Mouse (Mus musculus): ENCODE measurements around the gene Zfp651.

The Zfp651 gene

DNA sequence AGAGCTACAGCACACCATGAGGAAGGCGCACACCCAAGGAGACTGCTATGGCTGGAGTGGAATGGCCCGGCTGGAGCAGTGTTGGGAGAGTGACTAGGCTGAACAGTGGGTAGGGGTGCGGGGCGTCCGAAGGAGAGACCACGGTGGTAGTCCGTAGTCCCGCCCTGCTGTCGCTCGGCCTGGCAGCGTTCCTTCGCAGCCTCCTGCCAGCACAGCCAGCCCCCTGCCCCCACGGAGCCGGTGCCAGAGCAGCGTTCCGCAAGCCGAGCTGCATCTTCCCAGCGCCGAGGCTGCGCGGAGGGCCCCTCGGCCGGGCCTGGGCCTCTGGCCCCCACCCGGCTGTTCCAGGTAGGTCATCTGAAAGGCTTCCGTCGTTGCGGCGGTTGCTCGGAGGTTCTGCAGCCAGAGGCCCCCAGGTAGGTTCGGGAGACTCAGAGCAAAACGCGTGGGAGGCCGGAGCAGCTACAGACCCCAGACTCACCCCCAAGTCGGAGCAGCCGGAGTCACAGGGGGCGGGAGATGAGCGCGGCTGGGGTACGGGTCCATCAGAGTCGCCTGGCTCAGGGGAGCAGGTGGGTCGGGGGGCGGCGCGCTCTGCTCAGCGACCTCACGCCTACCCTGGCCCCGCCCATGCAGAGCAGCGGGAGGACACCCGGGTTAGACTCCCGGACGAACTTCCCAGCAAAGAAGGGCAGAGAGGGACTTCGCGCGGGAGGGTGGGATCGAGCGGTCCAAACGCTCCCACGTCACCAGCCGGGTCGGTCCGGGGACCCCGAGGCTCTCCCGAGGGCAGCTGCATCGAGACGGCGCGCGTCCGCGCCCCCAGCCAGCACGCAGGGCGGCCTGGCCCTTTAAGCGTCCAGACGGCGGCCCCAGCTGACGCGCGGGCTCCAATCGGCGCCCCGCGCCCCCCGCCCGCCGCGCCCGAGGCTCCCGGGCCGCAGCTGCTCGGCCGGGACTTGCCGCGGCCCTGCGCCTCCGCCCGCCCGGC is at the start of gene Zfp651:
Gene Zfp651 (plus strand): TSS at position 240 of the 991 bp plus-strand sequence.
- DNase-seq (ENCODE audit: low spot score): peak; percentile 76

DNA sequence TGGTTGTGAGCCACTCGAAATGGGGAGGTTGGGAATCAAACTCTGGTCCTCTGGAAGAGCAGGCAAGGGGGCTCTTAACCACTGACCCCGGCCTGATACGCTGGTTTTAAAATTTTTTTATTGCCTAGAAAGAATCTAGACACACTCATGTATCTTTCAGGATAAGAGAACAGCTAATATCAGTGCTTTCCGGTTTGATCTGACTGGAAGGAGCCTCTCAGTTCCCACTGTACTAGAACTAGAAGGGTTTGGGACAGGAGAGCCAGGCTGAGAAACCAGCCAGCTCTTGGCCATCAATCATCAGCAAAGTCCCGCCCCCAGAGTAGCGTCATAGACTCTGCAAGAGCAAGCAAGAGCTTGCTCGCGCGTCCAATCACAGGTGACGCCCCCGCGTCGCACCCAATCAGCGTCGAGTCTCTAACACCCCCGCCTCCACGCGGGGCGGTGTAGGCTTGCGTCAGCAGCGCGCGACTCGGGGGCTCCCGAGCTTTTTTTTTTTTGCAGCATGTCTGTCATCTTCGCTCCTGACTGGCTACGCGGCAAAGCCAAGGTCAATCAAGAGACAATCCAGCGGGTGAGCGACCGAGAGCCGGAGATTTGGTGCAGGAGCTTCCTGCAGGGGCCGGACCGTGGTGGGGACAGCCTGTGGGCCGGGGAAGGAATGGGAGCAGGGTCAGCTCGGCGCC is 49.1 kb upstream of the Zfp651 start, which contains the start of gene Ss18l2:
Gene Ss18l2 (plus strand): TSS at position 432 of the 686 bp plus-strand sequence.
- peak; percentile 94 for DNase-seq (ENCODE audit: low spot score)

DNA sequence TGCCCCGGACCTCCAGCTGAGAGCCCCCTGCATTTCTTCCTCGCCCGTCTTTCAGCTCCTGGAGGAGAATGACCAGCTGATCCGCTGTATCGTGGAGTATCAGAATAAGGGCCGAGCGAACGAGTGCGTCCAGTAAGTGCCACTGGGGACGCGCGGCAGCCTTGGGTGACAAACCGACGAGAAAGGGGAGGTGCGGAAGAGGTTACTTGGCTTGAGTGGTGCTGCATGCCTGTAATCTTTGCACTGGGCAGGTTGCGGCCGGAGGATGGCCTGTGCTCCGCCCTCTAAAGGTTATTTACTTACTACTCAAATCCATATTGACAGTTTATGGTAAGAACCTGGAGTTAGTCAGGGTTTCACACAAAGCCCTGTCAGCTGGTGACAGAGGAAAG is 48.5 kb upstream of the Zfp651 start:
- no peak for DNase-seq (ENCODE audit: low spot score)

DNA sequence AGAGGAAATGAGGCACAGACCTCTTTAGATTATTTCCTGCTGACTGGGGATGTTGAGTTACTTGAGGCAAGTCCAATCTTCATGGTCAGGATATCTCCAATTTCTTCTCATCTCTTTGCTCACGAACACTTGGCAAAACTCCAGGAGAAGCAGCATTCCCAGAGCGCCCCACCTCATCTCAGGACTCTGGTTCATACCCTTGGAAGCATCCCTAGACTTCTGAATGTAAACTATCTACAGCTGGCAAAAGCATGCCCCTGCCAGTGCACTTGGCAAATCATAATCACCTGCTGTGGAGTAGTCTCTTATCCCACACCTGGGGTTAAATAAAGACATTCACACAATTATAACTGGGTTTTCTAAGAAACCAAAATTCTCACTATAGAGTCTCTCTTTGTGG is 42.1 kb upstream of the Zfp651 start:
- no peak for DNase-seq (ENCODE audit: low spot score)

DNA sequence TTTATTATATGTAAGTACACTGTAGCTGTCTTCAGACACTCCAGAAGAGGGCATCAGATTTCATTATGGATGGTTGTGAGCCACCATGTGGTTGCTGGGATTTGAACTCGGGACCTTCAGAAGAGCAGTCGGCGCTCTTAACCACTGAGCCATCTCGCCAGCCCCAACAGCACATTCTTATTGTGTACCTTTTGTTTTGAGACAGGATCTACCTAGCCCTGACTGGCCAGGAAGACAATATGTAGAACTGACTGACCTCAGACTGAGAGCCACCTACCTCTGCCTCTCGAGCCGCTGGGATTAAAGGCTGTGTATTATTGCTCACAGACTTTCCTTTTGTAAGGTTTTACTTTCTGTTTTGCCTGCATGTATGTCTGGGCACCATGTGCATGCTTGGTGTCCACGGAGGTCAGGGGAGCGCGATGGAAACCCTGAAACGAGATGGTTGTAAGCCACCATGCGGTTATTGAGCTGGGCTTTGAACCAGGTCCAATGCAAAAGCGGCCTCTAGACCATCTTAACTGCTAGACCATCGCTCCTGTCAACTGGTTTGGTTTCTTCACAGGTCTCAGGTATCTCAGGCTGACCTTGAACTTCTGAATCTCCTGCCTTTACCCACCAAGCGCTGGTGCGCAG is 40.9 kb upstream of the Zfp651 start:
- DNase-seq (ENCODE audit: low spot score): peak; percentile 14

DNA sequence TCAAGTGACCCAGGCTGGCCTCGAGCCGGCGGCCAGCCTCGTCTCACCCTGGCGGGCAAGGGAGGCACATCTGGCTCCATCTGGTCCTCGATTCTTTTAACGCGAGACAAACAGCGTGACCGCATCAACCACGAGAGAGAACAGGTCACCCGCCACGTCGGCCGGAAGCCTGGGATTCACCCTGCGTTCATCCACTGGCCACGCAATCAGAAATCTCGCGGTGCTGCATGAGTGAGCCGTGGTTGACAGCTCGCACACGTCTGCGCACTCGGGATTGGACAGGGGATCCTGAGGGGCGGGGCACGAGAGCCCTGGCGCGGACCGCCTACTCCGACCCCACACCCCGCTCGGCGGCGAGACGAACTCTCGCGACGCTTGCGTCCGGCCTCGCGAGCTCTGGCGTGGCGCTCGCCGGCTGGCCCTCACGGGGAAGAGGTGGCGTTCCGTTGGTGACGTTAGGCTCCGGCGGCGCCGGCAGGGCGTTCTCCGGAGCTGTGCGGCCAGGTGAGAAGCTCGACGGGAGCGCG is 40.3 kb upstream of the Zfp651 start, which contains the start of gene Nktr:
Gene Nktr (plus strand): TSS at position 378 of the 527 bp plus-strand sequence.
- DNase-seq (ENCODE audit: low spot score): peak; percentile 98

DNA sequence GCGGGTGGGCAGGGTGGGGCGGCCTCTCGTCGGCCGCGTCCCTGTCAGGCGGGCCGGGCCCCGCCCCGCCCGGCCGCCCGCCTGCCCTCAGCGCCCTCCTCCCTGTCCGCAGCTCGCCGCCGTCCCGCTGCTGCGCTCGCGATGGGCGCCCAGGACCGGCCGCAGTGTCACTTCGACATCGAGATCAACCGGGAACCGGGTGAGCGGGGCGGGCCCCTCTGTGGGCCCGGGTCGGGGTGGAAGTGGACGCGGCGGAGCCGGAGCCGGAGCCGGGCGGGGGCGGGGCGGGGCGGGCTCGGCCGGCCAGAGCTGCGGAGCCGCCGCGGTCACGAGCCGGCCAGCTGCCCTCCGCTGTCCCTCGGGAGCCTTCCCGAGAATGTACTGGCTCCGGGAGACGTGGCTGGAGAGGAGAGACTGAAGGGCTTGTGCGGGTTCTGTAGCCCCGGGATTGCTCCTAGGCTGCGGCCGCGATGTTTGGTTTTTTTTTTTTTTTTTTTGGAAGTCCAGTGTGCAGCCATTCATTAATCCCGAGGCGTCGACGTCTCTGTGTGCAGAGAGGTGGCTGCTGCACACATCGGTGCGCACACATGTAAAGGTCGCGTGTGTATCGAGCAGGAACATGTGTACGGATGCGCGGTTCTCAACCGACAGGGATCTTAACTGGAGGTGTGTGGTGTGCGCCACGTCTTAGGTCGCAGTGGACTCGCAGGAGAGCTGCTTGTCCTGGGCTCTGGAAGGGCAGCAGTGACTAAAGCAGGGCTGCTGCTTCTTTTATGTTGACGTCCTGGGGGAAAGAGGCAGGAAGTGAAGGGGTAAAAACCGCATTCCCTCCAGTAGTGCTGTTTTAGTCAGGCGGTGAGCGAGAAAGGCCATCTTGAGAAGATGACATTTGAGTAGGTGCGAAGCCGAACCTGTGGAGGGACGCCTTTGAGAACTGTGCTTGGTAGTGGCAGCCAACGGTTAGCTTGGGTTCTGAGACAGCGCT is 39.5 kb upstream of the Zfp651 start:
- DNase-seq (ENCODE audit: low spot score): peak; percentile 17

DNA sequence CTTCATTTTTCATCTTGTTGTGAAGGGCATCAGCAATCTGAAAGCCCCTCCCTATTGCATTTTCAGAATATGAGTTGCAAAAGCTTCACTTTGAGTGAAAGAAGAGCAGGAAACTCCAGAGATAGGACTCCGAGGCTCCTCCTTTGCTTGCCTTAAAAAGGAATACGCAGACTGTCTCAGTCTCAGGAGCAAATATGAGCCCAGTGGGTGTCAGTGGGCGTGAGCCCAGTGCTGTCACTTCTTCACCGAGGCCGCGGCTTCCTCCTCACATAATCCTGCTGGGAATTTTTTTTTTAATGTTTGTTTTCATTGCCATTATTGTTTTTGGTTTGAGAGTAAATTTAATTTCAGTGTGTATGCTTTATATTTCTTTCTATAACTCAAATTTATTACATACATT is 18.6 kb upstream of the Zfp651 start:
- no peak for DNase-seq (ENCODE audit: low spot score)

DNA sequence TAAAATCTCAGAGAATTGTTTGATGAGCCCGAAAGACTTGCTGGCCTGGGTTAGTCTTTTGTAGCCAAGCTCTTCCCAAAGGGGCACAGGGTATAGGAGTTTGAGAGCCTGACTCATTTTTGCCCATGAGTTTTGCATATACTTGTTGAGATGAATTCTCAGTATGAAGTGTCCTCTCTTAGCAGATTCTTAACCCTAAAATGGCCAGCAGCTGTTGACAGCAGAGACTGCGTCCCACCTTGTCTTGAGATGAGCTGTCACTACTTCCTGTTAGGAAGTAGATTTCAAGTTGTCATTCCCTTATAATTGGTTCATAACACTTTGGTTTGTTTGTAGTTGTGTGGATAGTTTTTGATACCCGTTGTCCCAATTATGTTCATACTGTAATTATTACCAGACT is 18.0 kb upstream of the Zfp651 start:
- no peak for DNase-seq (ENCODE audit: low spot score)

DNA sequence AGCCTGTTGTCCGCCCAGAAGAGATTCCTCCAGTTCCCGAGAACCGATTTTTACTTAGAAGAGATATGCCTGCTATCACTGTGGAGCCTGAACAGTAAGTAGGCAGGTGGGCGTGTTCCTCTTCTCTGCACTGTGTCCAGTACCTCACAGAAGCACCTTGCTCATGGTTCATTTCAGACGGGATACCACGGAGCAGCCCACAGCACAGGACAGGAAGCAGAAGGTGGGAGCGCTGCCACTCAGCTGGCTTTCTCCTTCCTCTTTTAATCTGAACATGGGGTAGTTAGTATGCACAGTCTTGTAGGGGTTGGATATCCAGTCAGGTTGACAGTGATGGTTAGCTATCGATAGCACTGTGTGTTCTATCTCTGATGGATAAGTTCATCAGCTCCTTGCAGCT is 15.1 kb upstream of the Zfp651 start:
- DNase-seq (ENCODE audit: low spot score): no peak

DNA sequence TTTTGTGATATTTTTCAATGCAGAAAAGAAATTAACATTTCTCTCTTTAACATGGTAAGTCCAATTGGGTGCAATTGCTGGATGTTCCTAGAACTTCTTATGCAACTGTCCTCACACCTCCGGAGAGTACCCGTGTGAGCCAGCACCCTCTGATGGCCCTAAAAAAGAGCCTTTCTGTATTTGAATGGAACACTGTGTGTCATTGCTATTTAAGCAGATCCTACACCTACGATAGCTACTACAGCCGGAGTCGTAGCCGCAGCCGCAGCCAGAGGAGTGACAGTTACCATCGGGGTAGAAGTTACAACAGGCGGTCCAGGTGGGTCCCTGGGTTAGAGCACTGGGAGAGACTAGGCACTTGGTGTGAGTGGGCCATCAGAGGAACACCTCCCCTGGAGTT is 6.4 kb upstream of the Zfp651 start:
- DNase-seq (ENCODE audit: low spot score): no peak

DNA sequence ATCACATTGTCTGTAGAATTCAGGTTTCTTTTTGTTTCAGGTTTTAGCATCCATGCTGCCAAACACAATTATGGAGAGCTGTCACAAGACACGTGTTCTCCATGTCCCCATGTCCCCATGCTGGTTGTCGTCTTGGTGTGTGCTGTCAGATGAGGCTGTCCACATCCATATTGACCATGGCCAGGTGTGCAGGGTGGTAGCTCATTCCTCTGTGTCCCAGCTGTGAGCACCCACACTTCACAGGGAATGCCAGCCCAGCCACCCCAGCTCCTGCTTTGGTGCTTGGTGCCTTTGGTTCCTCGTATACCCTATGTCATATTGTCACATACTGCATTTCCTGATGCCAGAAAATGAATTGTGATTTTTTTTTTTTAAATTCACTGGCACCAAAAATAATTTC is 4.5 kb upstream of the Zfp651 start:
- no peak for DNase-seq (ENCODE audit: low spot score)

DNA sequence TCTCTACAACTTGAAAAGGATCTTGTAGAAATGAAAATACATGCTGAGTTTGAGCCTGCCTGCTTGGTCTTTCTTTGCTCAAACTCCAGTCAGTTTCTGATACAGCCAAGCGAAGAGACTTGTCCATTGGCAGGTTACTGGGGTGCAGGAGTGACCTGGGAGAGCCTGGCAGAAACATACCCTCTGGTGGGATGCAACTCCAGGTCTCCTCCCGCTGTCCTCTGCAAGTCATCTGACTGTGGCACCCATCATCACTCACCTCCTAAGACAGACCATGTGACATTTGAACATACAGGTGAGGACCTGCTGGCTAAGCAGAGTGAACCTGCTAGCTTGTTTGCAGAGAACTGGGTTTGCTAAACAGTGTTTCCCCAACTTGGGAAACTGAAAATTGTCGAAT is 2.3 kb upstream of the Zfp651 start:
- DNase-seq (ENCODE audit: low spot score): no peak

DNA sequence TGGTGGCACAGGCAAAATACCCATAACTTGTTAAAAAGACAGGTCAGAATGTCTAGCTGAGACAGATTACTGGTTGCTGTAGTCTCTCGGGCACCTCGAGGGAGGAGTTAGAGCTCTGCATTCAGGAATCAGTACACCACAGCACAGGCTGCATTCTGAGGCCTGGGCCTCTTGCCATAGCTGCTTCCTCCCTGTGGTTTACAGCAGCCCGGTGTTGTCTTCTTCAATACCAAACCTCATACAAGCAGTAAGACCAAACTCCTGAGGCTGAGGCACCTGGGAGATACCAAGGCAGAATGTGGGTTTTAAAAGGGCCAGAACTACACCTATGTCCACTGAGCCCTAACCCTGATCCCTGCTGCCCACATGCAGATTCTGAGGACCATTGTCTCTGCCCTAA is 1.7 kb upstream of the Zfp651 start:
- peak; percentile 18 for DNase-seq (ENCODE audit: low spot score)

DNA sequence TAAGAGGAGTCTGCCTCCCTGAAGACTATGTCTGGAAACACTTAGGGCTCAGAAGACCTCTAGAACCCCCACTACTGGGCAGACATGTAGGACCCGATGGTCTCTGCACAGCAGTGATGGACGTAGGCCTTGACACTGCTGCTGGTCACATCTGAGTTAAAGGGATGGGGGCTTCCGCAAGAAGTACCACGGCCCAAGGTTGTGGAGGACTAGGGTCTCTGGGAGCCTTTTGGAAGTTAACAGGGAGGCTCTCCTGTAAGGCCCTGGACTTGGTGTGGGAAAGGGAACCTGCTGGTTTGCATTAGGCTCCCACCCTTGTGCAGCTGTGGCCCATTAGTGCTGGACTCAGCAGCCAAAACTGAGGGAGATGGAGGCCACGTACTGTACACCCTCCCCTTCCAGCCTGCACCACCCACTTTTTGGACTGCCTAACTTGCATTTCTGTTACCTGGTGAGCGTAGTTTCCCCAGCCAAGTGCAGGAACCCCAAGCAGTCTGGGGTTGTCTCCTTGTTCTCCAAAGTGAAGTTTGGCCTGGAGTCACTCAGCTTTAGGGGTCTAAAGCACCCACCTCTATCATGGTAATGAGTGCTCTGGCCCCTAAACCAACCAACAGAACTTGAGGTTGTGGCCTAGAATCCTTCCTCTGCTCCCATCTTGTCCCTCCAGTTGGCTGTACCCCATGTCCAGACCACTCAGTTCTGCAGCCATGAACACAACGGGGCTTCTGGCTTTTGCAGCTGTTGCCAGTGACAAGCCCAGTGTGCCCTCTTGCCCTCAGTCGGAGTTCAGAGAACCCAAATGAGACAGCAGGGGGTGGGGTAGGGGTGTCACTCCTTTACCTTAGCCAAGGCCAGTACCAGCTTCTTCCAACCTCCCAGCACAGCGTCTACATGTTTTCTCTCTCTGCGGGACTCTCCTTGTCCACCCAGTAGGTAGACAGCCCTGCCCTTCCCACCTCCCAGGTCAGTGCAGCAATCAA is 1.0 kb upstream of the Zfp651 start:
- DNase-seq (ENCODE audit: low spot score): no peak

DNA sequence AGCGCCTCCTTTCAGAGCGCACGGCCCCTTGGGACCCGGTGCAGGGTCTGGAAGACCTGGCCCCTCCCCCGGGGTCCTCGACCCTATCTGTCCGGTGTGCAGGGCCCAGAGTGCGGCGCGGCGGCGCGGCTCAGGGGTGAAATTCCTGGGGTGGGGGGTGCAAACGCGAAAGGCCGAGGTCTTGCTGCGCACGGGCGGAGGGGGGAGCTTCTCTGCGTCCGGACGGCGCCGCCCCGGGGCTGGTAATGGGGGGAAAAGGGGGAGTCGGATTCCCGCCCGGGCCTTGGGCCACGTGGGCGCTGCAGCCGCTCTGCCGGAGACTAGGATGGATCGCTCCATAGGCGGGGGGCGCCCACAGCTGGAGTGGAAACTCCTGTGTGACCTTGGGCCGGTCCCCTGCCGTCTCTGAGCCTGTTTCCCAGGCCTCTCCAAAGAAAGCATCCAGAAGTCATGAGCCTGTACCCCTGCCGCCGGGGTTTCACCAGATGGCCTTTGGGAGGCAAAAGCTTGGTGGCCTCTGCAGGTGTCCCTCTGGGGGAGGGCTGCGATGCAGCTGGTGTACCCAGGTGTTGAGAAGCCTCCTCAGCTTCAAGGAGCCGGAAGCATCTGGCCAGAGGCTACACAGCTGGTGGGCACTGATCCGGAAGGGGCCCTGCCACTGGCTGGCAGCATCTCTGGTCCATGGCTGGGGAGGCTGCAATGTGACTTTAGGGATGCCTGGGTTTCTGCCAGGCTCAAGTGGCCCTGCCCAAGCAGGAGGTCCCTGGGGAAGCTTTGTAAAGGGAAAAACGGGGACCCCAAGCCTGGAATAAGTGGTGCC is 1.4 kb downstream of the Zfp651 start:
- DNase-seq (ENCODE audit: low spot score): peak; percentile 80

DNA sequence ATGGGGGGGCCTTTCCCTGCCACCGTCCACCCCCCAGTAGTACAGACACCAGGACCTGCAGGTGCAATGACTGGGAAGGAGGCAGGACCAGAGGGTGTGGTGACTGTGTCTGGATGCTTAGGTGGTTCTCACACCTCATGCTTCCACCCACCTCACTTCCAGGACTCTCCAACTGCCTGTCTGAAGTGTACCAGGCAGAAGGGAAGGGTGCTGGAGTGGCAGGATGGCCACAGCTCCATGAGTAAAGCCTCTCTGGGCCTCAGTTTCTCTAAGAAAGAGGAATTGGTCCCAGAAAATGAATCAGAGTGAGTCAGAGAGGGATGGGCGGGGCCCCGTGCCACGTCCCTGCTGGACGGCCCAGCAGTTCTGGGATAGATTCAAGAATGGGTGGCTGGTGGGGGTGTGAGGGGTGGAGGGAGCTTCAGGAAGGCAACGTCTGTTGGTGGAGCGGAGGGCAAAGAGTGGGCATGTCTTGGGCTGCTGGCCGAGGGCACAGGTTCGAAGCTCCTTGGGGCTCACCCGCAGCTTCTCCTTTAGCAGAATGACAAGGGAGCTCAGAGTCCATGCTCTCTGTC is 2.0 kb downstream of the Zfp651 start:
- DNase-seq (ENCODE audit: low spot score): no peak

DNA sequence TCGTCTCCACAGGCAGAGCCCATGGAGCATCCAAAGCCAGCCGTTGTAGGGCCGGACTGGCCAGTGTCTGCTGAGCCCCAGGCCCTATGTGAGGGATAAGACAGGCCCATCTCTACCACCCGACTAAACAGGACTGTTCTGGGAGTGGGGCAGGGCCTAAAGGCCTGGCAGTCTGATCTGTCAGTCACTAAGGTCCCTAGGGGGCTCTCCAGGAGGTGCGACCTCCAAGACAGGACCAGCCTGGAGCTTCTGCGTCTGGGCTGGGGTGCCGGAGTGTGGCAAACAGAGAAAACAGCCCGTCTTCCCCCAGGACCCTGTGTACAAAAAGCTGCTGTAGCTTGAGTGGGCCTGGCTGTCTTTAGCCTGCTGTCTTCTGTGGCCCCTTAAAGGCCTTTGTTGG is 2.7 kb downstream of the Zfp651 start:
- DNase-seq (ENCODE audit: low spot score): no peak

DNA sequence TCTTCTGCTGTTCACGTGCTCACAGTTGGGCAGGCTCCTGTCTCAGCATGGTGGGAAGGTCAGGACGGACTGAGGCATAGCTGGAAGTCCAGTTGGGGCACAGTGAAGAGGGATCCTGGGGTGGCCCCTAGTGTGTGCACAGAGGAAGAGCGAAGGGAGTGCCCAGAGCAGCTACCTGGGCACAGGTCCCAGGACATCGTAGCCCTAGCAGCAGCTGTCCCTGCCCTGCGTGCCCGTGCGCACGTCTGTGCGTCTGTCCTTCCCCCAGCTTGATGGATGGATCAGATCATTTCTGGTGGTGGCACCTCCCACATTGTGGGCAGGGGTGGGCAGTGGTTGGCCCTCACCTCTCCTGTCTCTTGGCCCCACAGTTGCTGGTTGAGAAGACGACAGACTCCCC is 3.1 kb downstream of the Zfp651 start:
- DNase-seq (ENCODE audit: low spot score): no peak
